Mouse (Mus musculus) urinary bladder, postnatal 10 days (tissue): ENCODE data around the gene Bmpr1b.

Experiments
- DNase-seq: peaks from one replicate; pipeline ENCODE4 v3.0.0; 2022; ENCODE audit warnings: low spot score

The Bmpr1b gene

GRCm38 (mm10) chr3:142113208-142113607, 56.0 kb downstream of the Bmpr1b start:
- DNase-seq, result no peak

GRCm38 (mm10) chr3:142106227-142106626, 63.0 kb downstream of the Bmpr1b start:
- DNase-seq, result no peak

GRCm38 (mm10) chr3:142104027-142104805, 65.0 kb downstream of the Bmpr1b start:
- DNase-seq, result no peak

- no peak for DNase-seq
These were observed 65.6 kb downstream of the Bmpr1b start for GRCm38 (mm10) chr3:142103622-142104021.

- no peak for DNase-seq
These were observed 70.1 kb downstream of the Bmpr1b start for GRCm38 (mm10) chr3:142099151-142099550.

GRCm38 (mm10) chr3:142094049-142094448, 75.2 kb downstream of the Bmpr1b start:
- no peak for DNase-seq

- DNase-seq, result no peak
These were observed 79.5 kb downstream of the Bmpr1b start for GRCm38 (mm10) chr3:142089684-142090083.

GRCm38 (mm10) chr3:142085938-142086337, 83.3 kb downstream of the Bmpr1b start:
- no peak for DNase-seq

GRCm38 (mm10) chr3:142084091-142084490, 85.1 kb downstream of the Bmpr1b start:
- DNase-seq, result no peak

GRCm38 (mm10) chr3:142077723-142078302, 91.4 kb downstream of the Bmpr1b start:
- DNase-seq, result no peak

- DNase-seq, result no peak
These were observed 97.6 kb downstream of the Bmpr1b start for GRCm38 (mm10) chr3:142071601-142072000.

GRCm38 (mm10) chr3:142066792-142067346, 102.4 kb downstream of the Bmpr1b start:
- DNase-seq, result no peak

GRCm38 (mm10) chr3:142065111-142065510, 104.1 kb downstream of the Bmpr1b start:
- DNase-seq, result no peak

- DNase-seq, result no peak
These were observed 105.5 kb downstream of the Bmpr1b start for GRCm38 (mm10) chr3:142063536-142064226.

- DNase-seq, result no peak
These were observed 108.0 kb downstream of the Bmpr1b start for GRCm38 (mm10) chr3:142061267-142061666.

GRCm38 (mm10) chr3:142059890-142060289, 109.3 kb downstream of the Bmpr1b start:
- DNase-seq, result no peak

- no peak for DNase-seq
These were observed 118.5 kb downstream of the Bmpr1b start for GRCm38 (mm10) chr3:142050681-142051080.

GRCm38 (mm10) chr3:142049610-142050009, 119.6 kb downstream of the Bmpr1b start:
- DNase-seq, result no peak

- no peak for DNase-seq
These were observed 120.1 kb downstream of the Bmpr1b start for GRCm38 (mm10) chr3:142049093-142049492.

GRCm38 (mm10) chr3:142048493-142048892, 120.7 kb downstream of the Bmpr1b start:
- DNase-seq, result no peak

GRCm38 (mm10) chr3:142043463-142043862, 125.8 kb downstream of the Bmpr1b start:
- DNase-seq, result no peak

- DNase-seq, result no peak
These were observed 126.2 kb downstream of the Bmpr1b start for GRCm38 (mm10) chr3:142043006-142043405.

- DNase-seq, result no peak
These were observed 128.9 kb downstream of the Bmpr1b start for GRCm38 (mm10) chr3:142040345-142040744.
